Mouse (Mus musculus) MEL (cell line): ENCODE data around the gene Ppcs.

Source experiments
- CTCF ChIP-seq, 3 experiments: IDR thresholded peaks in 2 of 3; conservative IDR thresholded peaks in 1 of 3; 2 replicates each; pipeline ENCODE4 v1.5.1; 2011 to 2012; ENCODE audit warnings: low read length in 3 of 3, low read depth in 2 of 3, mild to moderate bottlenecking in 2 of 3, improper control_type of control experiment in 1 of 3, inconsistent platforms in 1 of 3, mixed read lengths in 1 of 3, moderate library complexity in 1 of 3; ENCODE audit not compliant: control insufficient read depth in 1 of 3, insufficient read depth in 1 of 3, poor library complexity in 1 of 3, severe bottlenecking in 1 of 3
- GATA1 ChIP-seq: IDR thresholded peaks from 2 replicates; pipeline ENCODE4 v1.6.1; 2011; ENCODE audit warnings: low read depth, low read length, improper control_type of control experiment
- MXI1 ChIP-seq: IDR thresholded peaks from 2 replicates; pipeline ENCODE4 v1.6.1; 2011; ENCODE audit warnings: mild to moderate bottlenecking, low read depth, low read length, improper control_type of control experiment
- POLR2A ChIP-seq, 2 experiments: IDR thresholded peaks; 2 replicates each; pipeline ENCODE4 v1.6.1; 2011 to 2012; ENCODE audit warnings: low read length in 2 of 2, mild to moderate bottlenecking in 2 of 2, control low read depth in 1 of 2, improper control_type of control experiment in 1 of 2, low read depth in 1 of 2, moderate library complexity in 1 of 2; ENCODE audit not compliant: control insufficient read depth in 1 of 2, insufficient read depth in 1 of 2, poor library complexity in 1 of 2
- POLR2AphosphoS2 ChIP-seq: IDR thresholded peaks from 2 replicates; pipeline ENCODE4 v1.6.1; 2011; ENCODE audit warnings: low read length, improper control_type of control experiment
- RAD21 ChIP-seq: IDR thresholded peaks from 2 replicates; pipeline ENCODE4 v1.6.1; 2011; ENCODE audit warnings: mild to moderate bottlenecking, low read depth, low read length, improper control_type of control experiment
- SIN3A ChIP-seq: IDR thresholded peaks from 2 replicates; pipeline ENCODE4 v1.6.1; 2012; ENCODE audit warnings: low read length, improper control_type of control experiment, inconsistent platforms
- TCF12 ChIP-seq: IDR thresholded peaks from 2 replicates; pipeline ENCODE4 v1.6.1; 2014; ENCODE audit warnings: low read depth, mild to moderate bottlenecking, inconsistent platforms, low read length, improper control_type of control experiment, moderate library complexity

DNA sequence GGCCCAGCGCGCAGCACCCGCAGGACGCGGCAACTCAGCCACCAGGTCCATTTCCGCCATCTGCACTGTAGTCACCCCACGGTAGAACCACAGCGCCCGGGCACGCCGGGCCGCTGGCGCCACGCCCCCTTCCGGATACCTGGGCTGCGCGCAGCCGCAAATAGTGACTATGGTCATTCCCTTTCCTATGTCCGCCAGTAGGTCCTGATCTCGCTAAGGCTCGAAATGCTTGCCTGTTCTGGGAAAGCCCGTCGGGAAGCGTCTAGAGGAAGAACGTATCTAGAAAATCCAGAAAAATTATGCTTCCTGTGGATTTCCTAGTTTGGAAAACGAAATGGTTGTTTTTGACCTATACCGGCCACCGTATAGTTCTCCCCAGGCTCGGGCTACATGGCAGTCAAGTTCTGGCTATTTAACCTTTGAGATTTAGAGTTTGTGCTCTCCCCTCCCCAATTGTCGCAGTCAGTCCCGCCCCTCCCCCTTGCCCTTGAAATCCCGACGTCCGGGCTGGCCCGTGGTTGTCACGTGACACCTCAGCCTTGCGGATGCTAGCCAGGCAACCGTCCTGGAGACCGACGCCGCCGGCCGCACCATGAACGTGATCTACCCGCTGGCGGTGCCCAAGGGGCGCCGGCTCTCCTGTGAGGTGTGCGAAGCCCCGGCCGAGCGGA lies at the start of gene Ppcs, which contains the start of gene Zmynd12:
- TF ChIP-seq SIN3A (peak; percentile 66), TCF12 (peak; percentile 60; the same call in 1 of the 2 replicates), CTCF (IDR thresholded peaks at IDR 0.05 in 2 of 3, conservative IDR thresholded peaks at IDR 0.05 in 1 of 3; ENCODE audit: control insufficient read depth in 1 of 3, insufficient read depth in 1 of 3, low read depth in 2 of 3, low read length in 3 of 3, poor library complexity in 1 of 3, severe bottlenecking in 1 of 3) (no peak), GATA1 (no peak), POLR2A (IDR thresholded peaks at IDR 0.05; ENCODE audit: control insufficient read depth in 1 of 2, insufficient read depth in 1 of 2, low read depth in 1 of 2, low read length in 2 of 2, poor library complexity in 1 of 2) (peak in 1 of 2 experiments; percentile 89), MXI1 (peak; percentile 92), POLR2AphosphoS2 (peak; percentile 77), RAD21 (no peak)
